Mouse (Mus musculus) liver, postnatal 0 days (tissue): ENCODE data around the gene Atp13a3. TPM values are rescaled to one million over a fixed set of nuclear protein-coding genes. Genes with fewer than 3 reads are reported as not detected.

Experiments
- ATAC-seq: fragments of 200-750 bp; cut with Nextera tagmentation; 2 replicates; pipeline ENCODE4 v1.8.0; 2017; ENCODE audit warnings: mild to moderate bottlenecking, moderate library complexity
- DNase-seq: peaks from one replicate; pipeline ENCODE4 v3.0.0-alpha.2; 2016
- H3K27ac ChIP-seq: fragments of 300-500 bp; sonication (generic); 2 replicates; pipeline ENCODE4 v1.5.1; 2014; ENCODE audit warnings: antibody characterized with exemption, moderate library complexity, mild to moderate bottlenecking, low read depth
- H3K27me3 ChIP-seq: fragments of 300-500 bp; sonication (generic); 2 replicates; pipeline ENCODE4 v1.6.1; 2014; ENCODE audit warnings: low read length, control low read depth, mixed read lengths; ENCODE audit not compliant: insufficient read depth
- H3K36me3 ChIP-seq: fragments of 300-500 bp; sonication (generic); replicated peaks from 2 replicates; pipeline ENCODE4 v1.6.1; 2014; ENCODE audit warnings: mild to moderate bottlenecking, control low read depth, low read length, moderate library complexity, mixed read lengths; ENCODE audit not compliant: insufficient read depth
- H3K4me1 ChIP-seq: fragments of 300-500 bp; sonication (generic); 2 replicates; pipeline ENCODE4 v1.6.1; 2014; ENCODE audit warnings: antibody characterized with exemption, mild to moderate bottlenecking, control low read depth; ENCODE audit not compliant: insufficient read depth
- H3K4me2 ChIP-seq: fragments of 300-500 bp; sonication (generic); 2 replicates; pipeline ENCODE4 v1.6.1; 2014; ENCODE audit warnings: low read depth, mild to moderate bottlenecking, low read length, moderate library complexity, mixed read lengths
- H3K4me3 ChIP-seq: fragments of 300-500 bp; sonication (generic); 2 replicates; pipeline ENCODE4 v1.5.1; 2014; ENCODE audit warnings: low read depth, low read length
- H3K9ac ChIP-seq: fragments of 300-500 bp; sonication (generic); replicated peaks from 2 replicates; pipeline ENCODE4 v1.6.1; 2014; ENCODE audit warnings: mild to moderate bottlenecking, moderate library complexity
- H3K9me3 ChIP-seq: fragments of 300-500 bp; sonication (generic); 2 replicates; pipeline ENCODE4 v1.6.1; 2016; ENCODE audit warnings: mild to moderate bottlenecking, control low read depth, low read length, mixed read lengths
- CTCF ChIP-seq: sonication (generic); IDR thresholded peaks from 2 replicates; pipeline ENCODE4 v1.5.1; 2016; ENCODE audit warnings: antibody characterized with exemption, low read depth
- EP300 ChIP-seq: IDR thresholded peaks from 2 replicates; pipeline ENCODE4 v1.6.1; 2016; ENCODE audit warnings: antibody characterized with exemption, low read depth, mild to moderate bottlenecking
- WGBS: fragments of 180-500 bp; shearing (Covaris S2); extraction: QIAGEN DNeasy Blood & Tissue Kit; methylation state at CpG from one replicate; pipeline ENCODE4 v1.1.7; 2014; ENCODE audit not compliant: insufficient replicate concordance; 5-methylcytosine and 5-hydroxymethylcytosine counted together
- polyA plus RNA-seq: library from polyadenylated mRNA; unstranded; fragments of >200 nt; fragmentation: Nextera tagmentation; extraction: Ambion mirVana; gene quantifications from 2 replicates; pipeline ENCODE4 v1.2.1, GENCODE M21; 2015

Atp13a3 gene
- polyA plus RNA-seq, 1 experiment from 2014 or later = 9.9 TPM

GRCm38 (mm10) chr16:30314236-30314635 lies 91.5 kb downstream of the Atp13a3 start:
- Histone ChIP-seq H3K4me3 (no peak overlapping the region), H3K27me3 (peaks cover 9% of the 10 kb centered on the region; the same call in 1 of the 2 replicates), H3K4me2 (no peak overlapping the region), H3K9me3 (no peaks in the 10 kb centered on the region), H3K27ac (no peak overlapping the region), H3K4me1 (peaks cover 6% of the 10 kb centered on the region), H3K36me3 (peaks cover 26% of the 10 kb centered on the region), H3K9ac (no peak overlapping the region)
- no peak for ATAC-seq
- DNase-seq = no peak
- TF ChIP-seq EP300 = no peak
- TF ChIP-seq CTCF = peak; percentile 66

- 0 out of 2 replicates have a peak within 1 kb of the TSS, but pooled peaks have one; percentile 55 for H3K9ac ChIP-seq
- peak within 1 kb of the TSS; percentile 63 for H3K4me3 ChIP-seq
- DNase-seq (no peak), ATAC-seq (peak; percentile 14; the same call in 1 of the 2 replicates)
- peak; percentile 74 for TF ChIP-seq EP300
- no peak for TF ChIP-seq CTCF
- H3K4me2 ChIP-seq = peak within 1 kb of the TSS; percentile 95
- no peaks in the 10 kb centered on the region for H3K9me3 ChIP-seq
- H3K36me3 ChIP-seq = peaks cover 5% of the 10 kb centered on the region; the same call in 1 of the 2 replicates
- H3K4me1 ChIP-seq = peaks cover 19% of the 10 kb centered on the region
- H3K27me3 ChIP-seq = peaks cover 35% of the 10 kb centered on the region
- H3K27ac ChIP-seq = no peak within 1 kb of the TSS
These were observed 95.1 kb downstream of the Atp13a3 start, which contains the start of gene Gp5 for GRCm38 (mm10) chr16:30310647-30311046. TSS of gene Gp5 (minus strand) at chr16:30310779.

GRCm38 (mm10) chr16:30310171-30310515 lies 95.6 kb downstream of the Atp13a3 start:
- H3K27me3 ChIP-seq = peaks cover 35% of the 10 kb centered on the region
- H3K27ac ChIP-seq = no peak overlapping the region
- DNase-seq = no peak
- WGBS = 40% methylated on average over 8 of the region's 8 CpGs
- peaks cover 19% of the 10 kb centered on the region for H3K4me1 ChIP-seq
- no peak overlapping the region for H3K9ac ChIP-seq
- H3K4me2 ChIP-seq = peak overlapping the region; percentile 95; the same call in 1 of the 2 replicates
- H3K9me3 ChIP-seq = no peaks in the 10 kb centered on the region
- H3K36me3 ChIP-seq = peaks cover 2% of the 10 kb centered on the region; the same call in 1 of the 2 replicates
- H3K4me3 ChIP-seq = no peak overlapping the region
- TF ChIP-seq EP300 (no peak), CTCF (no peak)
- ATAC-seq = no peak

- peaks cover 19% of the 10 kb centered on the region for H3K4me1 ChIP-seq
- no peak overlapping the region for H3K27ac ChIP-seq
- WGBS = 3% methylated on average over 34 of the region's 34 CpGs
- DNase-seq (no peak), ATAC-seq (peak; percentile 18)
- H3K9me3 ChIP-seq = no peaks in the 10 kb centered on the region
- peak overlapping the region; percentile 55; the same call in 1 of the 2 replicates for H3K9ac ChIP-seq
- TF ChIP-seq CTCF = no peak
- TF ChIP-seq EP300 = no peak
- no peaks in the 10 kb centered on the region; the same call in 1 of the 2 replicates for H3K36me3 ChIP-seq
- H3K27me3 ChIP-seq = peaks cover 35% of the 10 kb centered on the region
- peak overlapping the region; percentile 63 for H3K4me3 ChIP-seq
- peak overlapping the region; percentile 95 for H3K4me2 ChIP-seq
These were observed 96.2 kb downstream of the Atp13a3 start for GRCm38 (mm10) chr16:30309395-30310170.

GRCm38 (mm10) chr16:30308616-30309394 lies 97.0 kb downstream of the Atp13a3 start:
- TF ChIP-seq EP300 (no peak), CTCF (peak; percentile 21; the same call in 1 of the 2 replicates)
- peak overlapping the region; percentile 95 for H3K4me2 ChIP-seq
- peak overlapping the region; percentile 63 for H3K4me3 ChIP-seq
- no peaks in the 10 kb centered on the region for H3K9me3 ChIP-seq
- ATAC-seq = peak; percentile 69
- peaks cover 19% of the 10 kb centered on the region for H3K4me1 ChIP-seq
- no peaks in the 10 kb centered on the region; the same call in 1 of the 2 replicates for H3K36me3 ChIP-seq
- WGBS = 2% methylated on average over 64 of the region's 72 CpGs
- H3K27me3 ChIP-seq = peaks cover 35% of the 10 kb centered on the region
- peak overlapping the region; percentile 55 for H3K9ac ChIP-seq
- DNase-seq = peak; percentile 65
- H3K27ac ChIP-seq = no peak overlapping the region
